Mouse (Mus musculus) regulatory T cell (primary cell): ENCODE results near the gene Trpc3.
"Not testable (repeated sequence)": the region's sequence is repeated elsewhere in the genome, so short reads cannot be mapped to it uniquely, and the experiment has no call there.

Source experiments
- in situ Hi-C: fragments of 300-600 bp; cut with MboI, MseI; formaldehyde crosslinking; loops from one replicate; pipeline ENCODE4 v1.15.1; 2025; ENCODE audit warnings: high pct_unique_total_duplicates

Gene Trpc3

GRCm38 (mm10) chr3:36605894-36606783 is 83.8 kb downstream of the Trpc3 start:
- in situ Hi-C loops, result no loop called here

GRCm38 (mm10) chr3:36599773-36600172 is 90.2 kb downstream of the Trpc3 start:
- in situ Hi-C loops, result not testable (repeated sequence)

GRCm38 (mm10) chr3:36598811-36599210 is 91.2 kb downstream of the Trpc3 start:
- in situ Hi-C loops, result no loop called here

GRCm38 (mm10) chr3:36571827-36572378 is 118.1 kb downstream of the Trpc3 start, which contains the start of gene Ccna2:
Gene Ccna2, minus strand, starts transcription at chr3:36572150.
- in situ Hi-C loops, result no loop called here

- in situ Hi-C loops, result no loop called here
Observed at GRCm38 (mm10) chr3:36571361-36571826, 118.6 kb downstream of the Trpc3 start.
